Mouse (Mus musculus): Measurements from ENCODE around the gene Thy1. TPM values are rescaled to one million over a fixed set of nuclear protein-coding genes. Genes with fewer than 3 reads are reported as not detected.

The Thy1 gene
- polyA plus RNA-seq, 2 experiments: 0.33 to 0.90 TPM

DNA sequence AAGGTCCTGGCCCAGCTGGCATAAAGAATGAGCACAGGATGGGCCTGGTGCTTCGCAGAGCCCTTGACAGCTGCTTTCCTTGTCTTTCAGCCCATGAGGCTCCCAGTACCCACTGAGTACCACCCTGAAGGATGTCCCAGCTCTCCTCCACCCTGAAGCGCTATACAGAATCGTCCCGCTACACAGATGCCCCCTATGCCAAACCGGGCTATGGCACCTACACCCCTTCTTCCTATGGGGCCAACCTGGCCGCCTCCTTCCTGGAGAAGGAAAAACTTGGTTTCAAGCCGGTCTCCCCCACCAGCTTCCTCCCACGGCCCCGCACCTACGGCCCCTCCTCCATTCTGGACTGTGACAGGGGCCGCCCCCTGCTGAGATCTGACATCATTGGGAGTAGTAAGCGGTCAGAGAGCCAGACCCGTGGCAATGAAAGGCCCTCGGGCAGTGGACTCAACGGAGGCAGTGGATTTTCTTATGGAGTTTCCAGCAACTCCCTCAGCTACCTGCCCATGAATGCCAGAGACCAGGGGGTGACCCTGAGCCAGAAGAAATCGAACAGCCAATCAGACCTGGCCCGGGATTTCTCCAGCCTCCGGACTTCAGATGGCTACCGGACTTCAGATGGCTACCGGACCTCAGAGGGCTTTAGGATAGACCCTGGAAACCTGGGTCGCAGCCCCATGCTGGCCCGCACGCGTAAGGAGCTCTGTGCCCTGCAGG lies 32.3 kb downstream of the Thy1 start:
- 65% methylated on average over 24 of the region's 24 CpGs for WGBS (ENCODE audit: insufficient replicate concordance)

DNA sequence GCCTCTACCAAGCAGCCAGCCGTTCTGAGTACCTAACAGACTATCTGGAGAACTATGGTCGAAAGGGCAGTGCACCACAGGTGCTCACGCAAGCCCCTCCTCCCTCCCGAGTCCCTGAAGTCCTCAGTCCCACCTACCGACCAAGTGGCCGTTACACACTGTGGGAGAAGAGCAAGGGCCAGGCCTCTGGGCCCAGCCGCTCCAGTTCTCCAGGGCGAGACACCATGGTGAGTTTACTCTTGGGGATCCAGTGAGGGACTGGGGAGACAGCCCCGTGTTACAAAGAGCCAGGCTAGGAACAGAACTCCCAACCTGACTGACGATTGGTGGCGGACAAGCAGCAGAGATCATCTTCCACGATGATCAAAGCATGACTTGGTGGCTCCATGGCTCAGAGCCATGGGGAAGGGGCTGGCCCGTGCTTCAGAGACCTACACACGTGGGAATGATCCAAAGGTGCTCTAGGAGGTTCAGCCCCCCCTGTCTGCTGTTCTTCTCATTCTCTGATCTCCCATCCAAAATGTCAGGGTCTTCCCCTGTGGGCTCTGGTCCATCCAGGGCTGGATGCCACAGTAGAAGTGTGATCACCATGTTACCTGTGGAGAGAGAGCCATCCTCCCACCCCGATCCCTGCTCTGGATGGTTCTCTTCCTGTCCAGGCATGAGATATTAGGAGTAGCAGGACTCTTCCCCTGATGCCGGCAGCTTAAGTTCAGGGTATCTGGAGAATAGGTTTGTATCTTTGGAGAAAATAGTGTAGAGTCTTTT lies 33.0 kb downstream of the Thy1 start:
- Histone ChIP-seq H3K9me3 (ENCODE audit: control insufficient read depth, low read length) (no peaks in the 10 kb centered on the region), H3K9ac (replicated peaks) (no peak overlapping the region)
- ATAC-seq (ENCODE audit: insufficient read depth): no peak

More for the DNA sequence above, 32.3 kb downstream of the Thy1 start:
- no peaks in the 10 kb centered on the region for H3K36me3 ChIP-seq (replicated peaks; ENCODE audit: control insufficient read depth, insufficient read depth, low read depth)
- H3K4me2 ChIP-seq (ENCODE audit: low read depth): no peak overlapping the region
- DNase-seq (ENCODE audit: low read depth in 3 of 3, low spot score in 3 of 3): no peak
- ATAC-seq (ENCODE audit: insufficient read depth): no peak
- H3K4me1 ChIP-seq (replicated peaks; ENCODE audit: control insufficient read depth in 2 of 2, insufficient read depth in 2 of 2, low read length in 1 of 2): no peaks in the 10 kb centered on the region
- H3K9me3 ChIP-seq (ENCODE audit: control insufficient read depth, low read length): no peaks in the 10 kb centered on the region
- TF ChIP-seq EP300 (IDR thresholded peaks at IDR 0.05; ENCODE audit: low read depth) (no peak), CTCF (IDR thresholded peaks at IDR 0.05; ENCODE audit: low read depth) (no peak)
- H3K4me3 ChIP-seq (ENCODE audit: insufficient read depth in 1 of 2, low read depth in 2 of 2, low read length in 2 of 2): no peak overlapping the region
- H3K27me3 ChIP-seq (ENCODE audit: control insufficient read depth, insufficient read depth, low read length): peaks cover 2% of the 10 kb centered on the region; the same call in 1 of the 2 replicates
- H3K27ac ChIP-seq: no peak overlapping the region
- no peak overlapping the region for H3K9ac ChIP-seq (replicated peaks)

GRCm38 (mm10) chr9:44076764-44077120 lies 33.6 kb downstream of the Thy1 start:
- H3K9ac ChIP-seq (replicated peaks): no peak overlapping the region
- no peaks in the 10 kb centered on the region for H3K36me3 ChIP-seq (replicated peaks; ENCODE audit: control insufficient read depth, insufficient read depth, low read depth)
- H3K4me1 ChIP-seq (replicated peaks; ENCODE audit: control insufficient read depth in 2 of 2, insufficient read depth in 2 of 2, low read length in 1 of 2): no peaks in the 10 kb centered on the region
- H3K4me3 ChIP-seq (ENCODE audit: insufficient read depth in 1 of 2, low read depth in 2 of 2, low read length in 2 of 2): no peak overlapping the region
- 17% methylated on average over 5 of the region's 5 CpGs for WGBS (ENCODE audit: insufficient replicate concordance)
- DNase-seq (ENCODE audit: low read depth in 3 of 3, low spot score in 3 of 3): peak; percentile 37 to 51 (median 43)
- ATAC-seq (ENCODE audit: insufficient read depth): no peak
- no peak for TF ChIP-seq EP300 (IDR thresholded peaks at IDR 0.05; ENCODE audit: low read depth)
- TF ChIP-seq CTCF (IDR thresholded peaks at IDR 0.05; ENCODE audit: low read depth): peak; percentile 69
- H3K9me3 ChIP-seq (ENCODE audit: control insufficient read depth, low read length): no peaks in the 10 kb centered on the region
- H3K27ac ChIP-seq: no peak overlapping the region
- no peaks in the 10 kb centered on the region for H3K27me3 ChIP-seq (ENCODE audit: control insufficient read depth, insufficient read depth, low read length)
- no peak overlapping the region for H3K4me2 ChIP-seq (ENCODE audit: low read depth)

More for the DNA sequence above, 33.0 kb downstream of the Thy1 start:
- H3K27me3 ChIP-seq (ENCODE audit: control insufficient read depth, insufficient read depth, low read length): peaks cover 2% of the 10 kb centered on the region; the same call in 1 of the 2 replicates
- H3K4me1 ChIP-seq (replicated peaks; ENCODE audit: control insufficient read depth in 2 of 2, insufficient read depth in 2 of 2, low read length in 1 of 2): no peaks in the 10 kb centered on the region
- H3K4me3 ChIP-seq (ENCODE audit: insufficient read depth in 1 of 2, low read depth in 2 of 2, low read length in 2 of 2): no peak overlapping the region
- H3K36me3 ChIP-seq (replicated peaks; ENCODE audit: control insufficient read depth, insufficient read depth, low read depth): no peaks in the 10 kb centered on the region
- H3K4me2 ChIP-seq (ENCODE audit: low read depth): no peak overlapping the region
- no peak for DNase-seq (ENCODE audit: low read depth in 3 of 3, low spot score in 3 of 3)
- 59% methylated on average over 16 of the region's 16 CpGs for WGBS (ENCODE audit: insufficient replicate concordance)
- no peak overlapping the region for H3K27ac ChIP-seq
- TF ChIP-seq CTCF (IDR thresholded peaks at IDR 0.05; ENCODE audit: low read depth): no peak
- no peak for TF ChIP-seq EP300 (IDR thresholded peaks at IDR 0.05; ENCODE audit: low read depth)

DNA sequence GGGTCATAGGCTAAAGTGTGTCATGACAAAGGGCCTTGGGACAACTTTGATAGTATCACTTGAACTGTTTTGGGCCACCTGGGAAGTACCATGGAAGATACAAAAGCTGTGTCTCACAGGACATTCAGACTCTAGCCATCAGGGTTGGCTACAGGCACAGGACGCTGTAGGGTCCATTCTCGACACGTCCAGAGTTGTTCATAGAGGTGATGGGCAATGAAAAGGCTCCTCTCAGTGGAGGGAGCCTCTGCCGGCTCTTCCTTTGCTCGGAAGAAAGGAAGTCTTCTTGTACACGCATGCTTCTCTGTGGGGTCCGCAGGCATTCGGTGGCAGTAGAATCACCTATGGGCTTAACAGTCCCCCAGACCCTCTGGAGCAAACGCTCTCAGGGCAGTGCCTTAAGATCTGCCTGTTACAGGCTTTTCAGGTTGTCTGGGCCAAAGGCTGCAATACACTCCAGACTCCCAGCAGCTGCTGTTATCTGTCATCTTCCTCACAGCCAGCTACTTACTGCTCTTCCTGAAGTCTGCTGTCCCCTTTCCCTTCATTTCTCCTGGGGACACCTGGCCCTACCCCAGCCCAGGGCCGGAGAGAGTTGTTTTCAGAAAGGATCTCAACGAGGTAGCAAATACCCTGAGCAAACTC lies 34.2 kb downstream of the Thy1 start:
- DNase-seq (ENCODE audit: low read depth in 3 of 3, low spot score in 3 of 3) (no peak), ATAC-seq (ENCODE audit: insufficient read depth) (no peak)
- Histone ChIP-seq H3K4me1 (replicated peaks; ENCODE audit: control insufficient read depth in 2 of 2, insufficient read depth in 2 of 2, low read length in 1 of 2) (no peaks in the 10 kb centered on the region), H3K27me3 (ENCODE audit: control insufficient read depth, insufficient read depth, low read length) (no peaks in the 10 kb centered on the region), H3K4me3 (ENCODE audit: insufficient read depth in 1 of 2, low read depth in 2 of 2, low read length in 2 of 2) (no peak overlapping the region), H3K9ac (replicated peaks) (no peak overlapping the region), H3K9me3 (ENCODE audit: control insufficient read depth, low read length) (no peaks in the 10 kb centered on the region), H3K4me2 (ENCODE audit: low read depth) (no peak overlapping the region), H3K27ac (no peak overlapping the region), H3K36me3 (replicated peaks; ENCODE audit: control insufficient read depth, insufficient read depth, low read depth) (no peaks in the 10 kb centered on the region)
- no peak for TF ChIP-seq CTCF (IDR thresholded peaks at IDR 0.05; ENCODE audit: low read depth)
- no peak for TF ChIP-seq EP300 (IDR thresholded peaks at IDR 0.05; ENCODE audit: low read depth)
- 71% methylated on average over 11 of the region's 11 CpGs for WGBS (ENCODE audit: insufficient replicate concordance)

All from liver, embryonic 14.5 days (tissue).